Mouse (Mus musculus): ENCODE data around the gene E030030I06Rik. TPM values are rescaled to one million over a fixed set of nuclear protein-coding genes. Genes with fewer than 3 reads are reported as not detected.
A peak's percentile ranks its signal among the peaks of the same experiment; 100 is the strongest.
"Not testable (repeated sequence)": the region's sequence is repeated elsewhere in the genome, so short reads cannot be mapped to it uniquely, and the experiment has no call there.

E030030I06Rik gene
- polyA plus RNA-seq, 1 experiment from 2014 or later = 9.0 TPM

GRCm38 (mm10) chr10:22166025-22166424 is 17.0 kb upstream of the E030030I06Rik start:
- WGBS = 61% methylated on average over 2 of the region's 2 CpGs
- H3K4me2 ChIP-seq (ENCODE audit: low read depth, low read length); H3K9me3 ChIP-seq (replicated peaks; ENCODE audit: control insufficient read depth, low read length); H3K27me3 ChIP-seq (ENCODE audit: control insufficient read depth, insufficient read depth, low read length); H3K27ac ChIP-seq (ENCODE audit: low read length); ATAC-seq (replicated peaks; ENCODE audit: extremely low read depth, insufficient read depth, low FRiP score); H3K4me3 ChIP-seq (ENCODE audit: low read length); H3K9ac ChIP-seq (ENCODE audit: low read length); H3K4me1 ChIP-seq (ENCODE audit: control insufficient read depth, insufficient read depth, low read length); H3K36me3 ChIP-seq (ENCODE audit: control insufficient read depth, insufficient read depth): not testable (repeated sequence)

- H3K27me3 ChIP-seq (ENCODE audit: control insufficient read depth, insufficient read depth, low read length); H3K4me1 ChIP-seq (ENCODE audit: control insufficient read depth, insufficient read depth, low read length); H3K9ac ChIP-seq (ENCODE audit: low read length); H3K36me3 ChIP-seq (ENCODE audit: control insufficient read depth, insufficient read depth); H3K4me3 ChIP-seq (ENCODE audit: low read length); ATAC-seq (replicated peaks; ENCODE audit: extremely low read depth, insufficient read depth, low FRiP score); H3K4me2 ChIP-seq (ENCODE audit: low read depth, low read length); H3K27ac ChIP-seq (ENCODE audit: low read length); H3K9me3 ChIP-seq (replicated peaks; ENCODE audit: control insufficient read depth, low read length): not testable (repeated sequence)
- WGBS = 57% methylated on average over 5 of the region's 5 CpGs
Observed at GRCm38 (mm10) chr10:22165328-22166003, 16.4 kb upstream of the E030030I06Rik start.

DNA sequence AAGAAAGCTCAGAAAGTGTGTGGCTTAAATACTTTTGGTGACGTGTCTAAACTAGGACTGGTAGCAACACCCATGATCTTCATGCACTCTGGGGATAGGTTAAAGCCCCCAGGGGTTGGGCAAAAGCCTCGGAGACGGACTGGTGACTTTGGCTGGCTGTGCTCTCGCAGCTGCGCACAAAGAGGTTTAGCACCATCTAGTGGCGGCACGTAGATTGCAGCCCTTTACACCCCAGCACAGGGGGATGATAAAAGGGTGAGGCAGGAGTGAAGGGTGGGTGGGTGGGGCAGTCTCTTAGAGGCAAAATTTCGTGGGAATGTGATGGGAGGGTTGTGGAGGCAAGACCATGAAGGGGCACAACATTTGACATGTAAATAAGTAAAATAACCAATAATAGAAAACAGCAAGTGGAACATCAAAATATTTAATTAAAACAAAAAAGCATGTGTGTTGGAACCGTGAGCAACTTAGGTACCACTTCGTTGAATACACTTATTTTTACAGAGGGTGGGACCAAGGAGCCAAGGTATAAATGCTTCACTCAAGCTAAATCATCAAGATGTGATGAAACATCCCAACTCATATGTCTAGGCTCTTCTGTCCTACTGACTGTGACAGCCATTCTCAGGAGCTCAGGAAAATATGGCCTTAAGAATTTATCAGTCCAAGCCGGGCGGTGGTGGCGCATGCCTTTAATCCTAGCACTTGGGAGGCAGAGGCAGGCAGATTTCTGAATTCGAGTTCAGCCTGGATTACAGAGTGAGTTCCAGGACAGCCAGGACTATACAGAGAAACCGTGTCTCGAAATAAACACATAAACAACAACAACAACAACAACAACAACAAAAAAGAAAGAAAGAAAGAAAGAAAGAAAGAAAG is 14.9 kb upstream of the E030030I06Rik start:
- peak overlapping the region; percentile 48 for H3K4me2 ChIP-seq (ENCODE audit: low read depth, low read length)
- not testable (repeated sequence) for ATAC-seq (replicated peaks; ENCODE audit: extremely low read depth, insufficient read depth, low FRiP score); H3K9ac ChIP-seq (ENCODE audit: low read length); H3K27ac ChIP-seq (ENCODE audit: low read length); H3K4me1 ChIP-seq (ENCODE audit: control insufficient read depth, insufficient read depth, low read length); H3K9me3 ChIP-seq (replicated peaks; ENCODE audit: control insufficient read depth, low read length); H3K36me3 ChIP-seq (ENCODE audit: control insufficient read depth, insufficient read depth)
- peak overlapping the region; percentile 12; the same call in 1 of the 2 replicates for H3K4me3 ChIP-seq (ENCODE audit: low read length)
- 30% methylated on average over 14 of the region's 16 CpGs for WGBS
- peaks cover 12% of the 10 kb centered on the region for H3K27me3 ChIP-seq (ENCODE audit: control insufficient read depth, insufficient read depth, low read length)

GRCm38 (mm10) chr10:22163279-22163678 is 14.2 kb upstream of the E030030I06Rik start:
- not testable (repeated sequence) for H3K36me3 ChIP-seq (ENCODE audit: control insufficient read depth, insufficient read depth); H3K27ac ChIP-seq (ENCODE audit: low read length); H3K9me3 ChIP-seq (replicated peaks; ENCODE audit: control insufficient read depth, low read length); ATAC-seq (replicated peaks; ENCODE audit: extremely low read depth, insufficient read depth, low FRiP score); H3K4me1 ChIP-seq (ENCODE audit: control insufficient read depth, insufficient read depth, low read length); H3K9ac ChIP-seq (ENCODE audit: low read length)
- peak overlapping the region; percentile 12; the same call in 1 of the 2 replicates for H3K4me3 ChIP-seq (ENCODE audit: low read length)
- H3K4me2 ChIP-seq (ENCODE audit: low read depth, low read length) = peak overlapping the region; percentile 48
- peaks cover 14% of the 10 kb centered on the region for H3K27me3 ChIP-seq (ENCODE audit: control insufficient read depth, insufficient read depth, low read length)
- WGBS = 9% methylated on average over 9 of the region's 9 CpGs

GRCm38 (mm10) chr10:22159581-22160140 is 10.6 kb upstream of the E030030I06Rik start:
- no peak overlapping the region for H3K4me2 ChIP-seq (ENCODE audit: low read depth, low read length)
- no peaks in the 10 kb centered on the region for H3K9me3 ChIP-seq (replicated peaks; ENCODE audit: control insufficient read depth, low read length)
- WGBS = 9% methylated on average over 23 of the region's 23 CpGs
- H3K36me3 ChIP-seq (ENCODE audit: control insufficient read depth, insufficient read depth) = no peaks in the 10 kb centered on the region
- no peak overlapping the region for H3K9ac ChIP-seq (ENCODE audit: low read length)
- no peak for ATAC-seq (replicated peaks; ENCODE audit: extremely low read depth, insufficient read depth, low FRiP score)
- 0 out of 2 replicates have a peak, but pooled peaks cover 2% of the 10 kb centered on the region for H3K4me1 ChIP-seq (ENCODE audit: control insufficient read depth, insufficient read depth, low read length)
- H3K27me3 ChIP-seq (ENCODE audit: control insufficient read depth, insufficient read depth, low read length) = peaks cover 37% of the 10 kb centered on the region
- no peak overlapping the region for H3K27ac ChIP-seq (ENCODE audit: low read length)
- no peak overlapping the region for H3K4me3 ChIP-seq (ENCODE audit: low read length)

DNA sequence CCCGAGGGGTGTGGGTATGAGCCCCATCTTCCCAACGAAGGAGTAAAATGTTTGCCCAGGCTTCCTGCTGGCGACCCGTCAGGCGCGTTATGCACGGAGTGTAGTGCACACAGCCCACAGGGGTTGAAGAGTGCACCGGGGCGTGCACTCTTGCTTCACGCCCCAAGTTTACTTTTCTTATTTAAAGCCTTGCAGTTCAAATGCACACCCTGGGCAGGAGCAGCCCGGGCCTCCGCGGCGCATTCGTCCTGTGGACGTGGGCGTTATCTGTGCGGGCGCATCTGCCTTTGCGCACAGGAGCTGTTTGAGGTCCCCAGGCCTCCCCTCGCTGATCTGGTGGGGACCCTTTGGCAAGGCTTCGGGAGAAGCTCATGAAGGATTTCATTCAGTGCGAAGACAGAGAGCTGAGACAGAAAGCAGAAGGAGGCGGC is 10.1 kb upstream of the E030030I06Rik start:
- peak overlapping the region; percentile 68 for H3K4me2 ChIP-seq (ENCODE audit: low read depth, low read length)
- no peaks in the 10 kb centered on the region for H3K9me3 ChIP-seq (replicated peaks; ENCODE audit: control insufficient read depth, low read length)
- no peaks in the 10 kb centered on the region for H3K36me3 ChIP-seq (ENCODE audit: control insufficient read depth, insufficient read depth)
- ATAC-seq (replicated peaks; ENCODE audit: extremely low read depth, insufficient read depth, low FRiP score) = no peak
- under 1% methylated on average over 24 of the region's 24 CpGs for WGBS
- H3K4me1 ChIP-seq (ENCODE audit: control insufficient read depth, insufficient read depth, low read length) = 0 out of 2 replicates have a peak, but pooled peaks cover 4% of the 10 kb centered on the region
- no peak overlapping the region for H3K27ac ChIP-seq (ENCODE audit: low read length)
- H3K4me3 ChIP-seq (ENCODE audit: low read length) = peak overlapping the region; percentile 54
- no peak overlapping the region for H3K9ac ChIP-seq (ENCODE audit: low read length)
- peaks cover 37% of the 10 kb centered on the region for H3K27me3 ChIP-seq (ENCODE audit: control insufficient read depth, insufficient read depth, low read length)

- H3K9me3 ChIP-seq (replicated peaks; ENCODE audit: control insufficient read depth, low read length); H3K36me3 ChIP-seq (ENCODE audit: control insufficient read depth, insufficient read depth); H3K9ac ChIP-seq (ENCODE audit: low read length); H3K4me1 ChIP-seq (ENCODE audit: control insufficient read depth, insufficient read depth, low read length); H3K27ac ChIP-seq (ENCODE audit: low read length): not testable (repeated sequence)
- Histone ChIP-seq H3K4me3 (ENCODE audit: low read length) (peak within 1 kb of the TSS; percentile 54), H3K4me2 (ENCODE audit: low read depth, low read length) (peak within 1 kb of the TSS; percentile 68), H3K27me3 (ENCODE audit: control insufficient read depth, insufficient read depth, low read length) (peaks cover 37% of the 10 kb centered on the region)
- under 1% methylated on average over 48 of the region's 48 CpGs for WGBS
- ATAC-seq (replicated peaks; ENCODE audit: extremely low read depth, insufficient read depth, low FRiP score) = peak; percentile 83
Observed at GRCm38 (mm10) chr10:22158310-22158999, 9.4 kb upstream of the E030030I06Rik start, which contains the start of the genes Raet1e and H60b. TSS of gene Raet1e (plus strand) at chr10:22158569. TSS of gene H60b (plus strand) at chr10:22158586.

- Histone ChIP-seq H3K27me3 (ENCODE audit: control insufficient read depth, insufficient read depth, low read length) (peaks cover 47% of the 10 kb centered on the region), H3K36me3 (ENCODE audit: control insufficient read depth, insufficient read depth) (no peaks in the 10 kb centered on the region)
- 23% methylated on average over 3 of the region's 3 CpGs for WGBS
Observed at GRCm38 (mm10) chr10:22154871-22155799, 6.1 kb upstream of the E030030I06Rik start.

More at GRCm38 (mm10) chr10:22154871-22155799, 6.1 kb upstream of the E030030I06Rik start:
- H3K4me3 ChIP-seq (ENCODE audit: low read length) = no peak overlapping the region
- H3K27ac ChIP-seq (ENCODE audit: low read length) = no peak overlapping the region
- no peak overlapping the region for H3K4me2 ChIP-seq (ENCODE audit: low read depth, low read length)
- no peak for ATAC-seq (replicated peaks; ENCODE audit: extremely low read depth, insufficient read depth, low FRiP score)
- no peaks in the 10 kb centered on the region for H3K9me3 ChIP-seq (replicated peaks; ENCODE audit: control insufficient read depth, low read length)
- H3K9ac ChIP-seq (ENCODE audit: low read length) = no peak overlapping the region
- peaks cover 11% of the 10 kb centered on the region for H3K4me1 ChIP-seq (ENCODE audit: control insufficient read depth, insufficient read depth, low read length)

All from heart, embryonic 16.5 days (tissue).